Mouse (Mus musculus) 3T3-L1 (cell line): ENCODE data around the gene E130218I03Rik.

Experiments used
- DNase-seq: peaks from one replicate; pipeline ENCODE4 v3.0.0-alpha.2; 2015; ENCODE audit warnings: low read depth, low spot score

E130218I03Rik gene

DNA sequence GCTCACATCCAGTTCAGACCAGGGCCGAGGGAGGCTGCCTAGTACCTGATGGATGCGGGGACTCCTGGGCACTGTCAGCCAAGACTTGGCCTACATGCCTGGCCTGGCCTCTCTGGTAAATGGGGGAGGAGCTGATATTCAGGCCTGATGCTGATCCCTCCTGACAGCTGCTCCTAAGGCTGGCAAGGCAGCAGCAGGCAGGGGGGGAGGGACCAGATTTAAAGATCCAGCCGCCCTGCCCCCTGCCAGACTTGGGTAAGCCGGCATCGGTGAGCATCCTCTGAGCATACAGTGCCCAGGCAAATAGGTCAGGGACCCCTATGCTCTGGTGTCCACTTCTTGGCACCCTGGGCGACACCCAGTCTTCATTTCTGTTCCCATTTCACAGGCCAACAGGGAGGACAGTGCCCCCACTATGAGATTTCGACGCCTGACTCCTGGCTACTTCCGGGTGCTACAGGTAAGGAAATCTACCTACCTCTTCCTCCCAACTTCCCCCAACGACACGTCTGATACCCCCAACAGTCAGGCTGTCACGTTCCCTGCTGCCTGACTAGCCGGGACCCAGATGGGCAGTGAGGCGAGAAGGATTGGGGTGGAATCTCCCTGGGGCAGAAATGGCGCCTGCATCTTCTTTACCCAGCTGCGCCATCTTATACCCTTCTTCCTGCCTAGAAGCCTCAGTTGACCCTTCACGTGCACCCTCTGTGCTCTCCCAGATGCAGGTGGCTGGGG, at the start of gene E130218I03Rik:
TSS of gene E130218I03Rik (plus strand) at position 147 of the 735 bp plus-strand sequence.
- DNase-seq: no peak

DNA sequence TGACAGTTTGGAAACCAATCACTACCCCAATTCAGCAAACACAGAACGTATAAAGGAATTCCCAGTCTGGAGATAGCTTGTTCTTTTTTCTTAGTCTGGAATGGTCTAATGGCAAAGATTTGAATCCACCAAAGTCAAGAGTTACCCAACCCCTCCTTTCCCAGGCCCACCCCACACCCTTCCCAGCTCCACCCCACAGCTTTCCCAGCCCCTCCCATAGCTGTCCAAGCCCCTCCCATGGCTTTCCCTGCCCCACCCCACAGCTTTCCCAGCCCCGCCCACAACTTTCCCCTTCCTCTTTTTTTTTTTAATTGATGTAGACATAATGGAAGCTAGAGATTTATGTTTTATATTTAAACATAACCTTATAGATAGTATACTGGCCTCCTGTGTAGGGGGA, 44.1 kb upstream of the E130218I03Rik start:
- no peak for DNase-seq

DNA sequence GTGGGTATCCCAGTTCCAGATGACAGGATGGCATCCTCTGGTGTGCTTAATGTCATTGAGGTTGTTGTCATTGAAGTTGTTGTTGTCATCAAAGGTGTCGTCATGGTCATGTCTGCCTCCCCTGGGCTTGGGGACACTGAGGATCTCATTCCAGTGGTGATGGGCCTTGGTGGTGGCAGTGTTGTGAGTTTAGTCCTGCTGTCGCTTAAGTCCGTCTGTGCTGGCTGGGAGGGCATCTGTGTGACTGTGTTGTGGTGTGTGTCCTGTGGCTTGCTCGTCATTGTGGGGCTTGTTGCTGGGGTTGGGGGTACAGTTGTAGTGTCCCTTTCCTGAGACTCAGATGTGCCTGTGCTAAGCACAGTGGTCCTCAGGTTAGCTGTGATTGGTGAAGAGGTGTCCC, 40.6 kb upstream of the E130218I03Rik start, which contains the start of gene Gm7534:
TSS of gene Gm7534 (minus strand) at position 101 of the 400 bp plus-strand sequence.
- no peak for DNase-seq

DNA sequence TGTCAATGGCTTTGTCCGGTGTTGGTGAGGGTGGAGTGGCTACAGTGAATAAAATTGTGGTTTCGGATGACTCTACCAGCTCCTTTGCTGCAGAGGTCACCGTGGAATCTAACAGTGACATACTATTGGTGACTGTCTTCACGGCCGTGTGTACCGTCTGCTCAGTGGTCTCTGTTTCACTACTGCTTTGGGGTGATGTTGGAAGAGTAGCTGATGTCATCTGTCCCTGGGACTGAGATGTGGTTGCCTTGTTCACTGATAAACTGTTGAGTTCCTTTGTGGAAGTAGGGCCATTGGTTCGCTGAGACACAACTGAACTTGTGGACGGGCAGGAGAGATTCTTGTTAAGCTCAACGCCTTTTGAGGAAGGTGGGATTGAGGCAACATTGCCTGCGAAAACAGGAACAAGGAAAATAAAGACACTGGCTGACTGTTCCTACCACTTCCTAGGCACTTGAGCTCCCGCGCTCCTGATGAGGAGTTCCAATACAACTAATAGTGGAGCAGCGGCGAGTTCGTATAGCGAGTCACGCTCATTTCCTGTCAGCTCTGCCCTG, 40.0 kb upstream of the E130218I03Rik start:
- DNase-seq: no peak

DNA sequence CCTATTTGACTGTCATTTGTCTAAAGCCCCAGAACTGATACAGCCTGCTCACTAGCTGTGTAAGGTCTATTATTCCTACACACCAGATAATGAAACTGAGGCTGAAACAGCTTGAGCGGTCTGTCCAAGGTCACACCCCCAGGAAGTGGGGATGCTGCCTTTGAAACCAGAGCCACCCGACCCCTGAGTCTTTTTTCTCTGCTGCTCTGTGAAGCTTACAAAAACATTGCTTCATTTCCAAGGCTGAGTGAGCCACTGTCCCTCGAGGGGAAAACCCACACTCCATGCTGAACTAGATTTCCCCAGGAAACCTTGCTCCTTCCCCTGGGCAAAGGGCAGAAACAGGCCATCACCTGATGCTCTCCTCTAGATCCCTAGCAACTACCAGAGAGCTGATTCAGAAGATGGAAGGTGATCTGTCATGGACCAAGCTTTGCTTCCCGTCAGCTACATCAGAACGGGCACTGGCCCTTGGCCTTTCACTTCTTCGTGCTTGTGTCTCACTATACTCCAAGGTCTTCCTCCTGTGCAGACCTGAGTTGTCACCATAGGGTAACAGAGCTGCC, 36.9 kb upstream of the E130218I03Rik start:
- DNase-seq: no peak

DNA sequence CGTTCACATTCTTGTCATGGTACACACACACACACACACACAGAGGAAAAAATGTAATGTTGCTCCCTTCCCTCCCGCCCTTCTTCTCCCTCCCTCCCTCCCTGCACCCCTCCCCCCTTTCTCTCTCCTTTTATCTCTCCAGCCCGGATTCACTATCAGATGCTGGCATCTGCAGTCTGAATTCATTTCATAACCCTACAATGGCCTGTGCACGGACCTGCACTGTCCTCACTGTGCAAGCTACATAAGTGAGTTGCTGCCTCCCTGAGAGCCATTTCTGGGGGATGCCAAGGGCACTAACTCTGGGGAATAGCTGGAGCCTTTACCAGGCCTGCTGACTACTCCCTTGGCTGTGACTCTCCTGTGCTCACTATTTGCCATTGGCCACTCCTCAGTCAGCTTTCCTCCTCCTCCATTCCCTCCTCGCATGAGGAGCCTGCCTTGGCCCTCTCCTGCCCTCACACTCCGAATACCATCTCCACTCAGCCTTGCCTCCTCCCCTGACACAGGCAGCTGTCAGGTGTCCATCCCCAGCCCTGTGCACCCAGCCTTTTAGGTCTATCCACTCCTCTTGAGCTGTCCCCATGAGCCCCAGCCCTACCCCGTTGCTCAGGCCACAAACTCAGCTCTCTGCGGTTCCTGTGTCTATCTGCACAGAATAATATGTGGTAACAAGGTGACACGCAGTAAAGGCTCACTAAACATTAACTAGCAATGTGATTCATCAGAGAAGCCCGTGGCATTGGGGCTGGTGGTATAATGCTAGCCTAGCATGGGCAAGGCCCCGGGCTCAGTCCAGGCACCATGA, 20.5 kb upstream of the E130218I03Rik start:
- DNase-seq: no peak

DNA sequence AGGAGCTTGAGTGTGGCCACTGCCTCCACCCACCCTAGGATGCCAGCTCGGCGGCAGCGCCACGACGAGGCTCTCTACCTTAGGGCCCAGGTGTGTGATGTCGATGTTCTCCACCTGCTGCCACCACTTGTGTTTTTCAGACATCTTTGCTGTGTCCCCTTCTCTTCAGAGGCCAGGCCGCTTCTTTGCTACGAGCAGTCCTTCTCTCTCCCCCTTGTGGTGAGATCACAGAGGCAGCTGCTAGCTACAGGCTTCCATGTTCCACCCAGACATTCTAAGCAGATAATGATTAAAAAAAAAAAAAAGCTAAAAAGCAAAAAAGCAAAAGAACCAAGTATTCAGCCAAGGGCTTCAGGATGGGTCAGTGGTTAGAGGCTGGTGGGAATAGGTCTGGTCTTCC, 16.3 kb upstream of the E130218I03Rik start, which contains the start of gene Catsper4:
TSS of gene Catsper4 (minus strand) at position 190 of the 400 bp plus-strand sequence.
- DNase-seq: no peak

DNA sequence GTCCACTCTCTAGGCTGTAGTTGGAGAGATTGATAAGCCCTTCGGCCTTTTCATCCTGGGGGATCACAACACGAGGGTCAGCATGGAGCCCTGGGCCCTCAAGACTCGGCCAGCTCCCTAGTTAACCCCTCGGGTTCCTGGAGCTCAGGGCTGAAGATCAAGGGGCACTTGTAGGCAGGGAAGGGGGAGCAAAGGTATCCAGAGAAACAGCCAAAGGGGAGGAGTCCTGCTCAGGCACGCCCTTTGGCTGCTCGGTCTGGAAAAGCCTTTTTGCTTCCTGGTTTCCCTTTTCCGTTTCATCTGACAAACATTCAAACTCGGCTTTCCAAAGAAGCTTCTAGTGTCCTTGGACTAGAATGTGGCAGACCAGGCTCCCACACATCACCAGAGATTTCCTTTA, 13.0 kb upstream of the E130218I03Rik start:
- DNase-seq: no peak

DNA sequence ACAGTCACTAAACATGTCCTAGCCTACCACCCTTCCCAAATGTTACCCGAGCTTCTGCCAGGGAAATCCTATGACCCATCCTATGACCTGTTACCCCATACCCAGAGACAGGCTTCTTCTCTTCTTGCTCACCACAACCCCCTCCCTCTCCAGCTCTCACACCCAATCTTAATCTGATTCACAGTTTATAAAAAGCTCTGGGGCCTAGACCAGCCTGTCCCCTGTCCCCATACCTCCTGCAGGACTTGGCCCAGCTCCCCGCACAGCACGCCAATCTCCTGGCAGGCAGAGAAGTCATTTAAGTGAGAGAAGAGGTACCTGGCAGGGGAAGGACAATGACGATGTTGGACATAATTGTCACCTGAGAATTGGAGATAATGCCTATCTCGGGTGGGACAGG, 8.6 kb upstream of the E130218I03Rik start:
- no peak for DNase-seq

DNA sequence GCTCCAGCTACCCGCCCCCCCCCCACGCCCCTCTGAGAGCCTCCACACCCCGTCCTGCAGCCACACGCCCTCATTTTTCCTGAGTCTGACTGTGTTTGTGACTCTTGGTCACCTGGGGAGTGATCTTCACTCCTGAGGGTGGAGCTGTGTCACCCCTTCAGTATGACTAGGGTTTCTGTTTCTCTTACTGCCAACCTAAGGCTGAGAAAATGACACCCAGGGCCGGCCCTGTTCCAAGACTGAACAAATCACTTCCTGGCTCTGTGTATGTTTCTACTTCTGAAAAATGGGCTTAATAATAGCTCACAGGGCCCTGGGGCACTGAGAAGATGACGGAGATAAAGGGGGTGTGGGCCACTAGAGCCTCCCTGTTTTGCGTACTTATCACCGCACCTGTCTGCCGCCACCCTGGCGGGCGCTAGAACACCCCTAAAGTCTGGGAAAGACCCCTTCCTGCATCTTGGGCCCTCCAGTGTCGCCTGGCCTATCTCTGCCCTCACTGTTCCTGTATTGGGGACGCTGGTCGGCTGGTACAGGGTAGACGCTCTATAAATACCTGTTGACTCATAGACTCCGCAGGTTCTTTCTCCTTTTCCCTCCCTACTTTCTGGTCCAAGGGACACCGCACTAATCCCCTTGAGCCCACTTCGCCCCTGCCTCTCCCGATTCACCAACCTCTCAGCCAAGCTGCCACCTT, 5.7 kb upstream of the E130218I03Rik start:
- DNase-seq: peak; percentile 20

DNA sequence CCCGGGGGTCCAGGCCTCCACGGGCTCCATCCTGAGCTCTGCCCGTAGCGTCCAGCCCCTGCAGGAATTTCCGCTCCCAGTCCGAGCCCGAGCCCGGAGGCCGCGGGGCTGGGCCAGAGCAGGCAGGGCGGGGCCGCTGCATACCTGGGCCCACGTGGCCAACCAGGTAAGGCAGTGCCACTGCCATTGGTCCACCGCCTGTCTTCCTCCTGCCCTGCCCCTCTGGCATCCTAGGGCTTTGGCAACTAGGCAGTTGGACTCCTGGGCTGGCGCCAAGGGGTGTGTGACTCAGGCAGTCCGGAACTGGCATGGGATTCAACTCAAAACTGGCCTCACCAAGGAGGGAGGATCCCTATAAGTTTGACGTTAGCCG, 5.2 kb upstream of the E130218I03Rik start, which contains the start of gene Cnksr1:
TSS of gene Cnksr1 (minus strand) at position 121 of the 373 bp plus-strand sequence.
- peak; percentile 81 for DNase-seq

DNA sequence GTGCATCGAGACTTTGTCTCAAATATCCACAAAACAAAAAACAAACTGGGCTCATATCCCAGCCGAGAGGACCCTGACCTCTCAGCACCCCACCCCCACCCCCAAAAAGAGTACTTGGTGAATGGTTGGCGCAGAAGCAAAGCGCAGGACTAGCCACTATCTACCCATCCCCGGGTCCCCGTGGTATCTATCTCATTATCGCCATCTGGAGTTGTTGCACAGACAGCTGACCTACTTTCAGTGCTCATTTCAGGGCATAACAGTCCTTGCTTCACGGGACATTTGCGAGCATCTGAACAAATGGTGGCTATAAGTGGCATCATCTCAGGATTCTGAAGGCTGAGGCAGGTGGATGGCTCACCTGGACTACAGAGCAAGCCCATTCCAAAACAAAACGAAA, 4.8 kb upstream of the E130218I03Rik start:
- DNase-seq: peak; percentile 11

DNA sequence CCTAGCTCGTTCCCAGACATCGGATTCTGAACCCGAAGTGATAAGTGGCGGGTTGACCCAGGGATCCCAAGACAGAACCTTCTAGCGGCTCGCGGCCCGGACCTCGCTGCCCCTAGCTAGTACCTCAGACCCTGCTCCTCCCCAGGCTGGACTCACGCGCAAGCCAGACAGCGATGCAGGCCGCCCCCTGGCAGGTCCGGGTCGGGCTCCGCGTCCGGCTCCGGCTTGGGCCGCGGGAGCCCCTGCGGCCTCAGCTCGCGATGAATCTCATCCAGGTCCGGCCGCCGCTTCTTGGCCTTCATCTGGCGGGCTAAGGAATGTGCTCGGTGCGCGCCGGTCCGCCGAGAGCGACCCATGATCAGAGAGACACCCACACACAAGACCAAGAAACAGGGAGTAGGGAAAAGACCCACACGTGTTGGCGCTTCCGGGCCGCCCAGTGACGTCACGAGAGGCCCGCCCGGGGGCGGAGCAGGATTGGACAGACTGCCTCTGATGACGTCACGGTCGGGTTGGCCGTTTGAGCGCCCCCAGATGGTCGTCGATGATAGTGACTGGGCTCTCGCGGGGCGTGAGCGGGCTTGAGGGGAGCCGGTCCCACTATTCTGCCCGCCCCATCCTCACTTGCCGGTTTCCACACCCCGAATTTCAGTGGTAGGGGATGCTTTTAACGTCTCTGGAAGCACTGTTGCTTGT, 1.8 kb downstream of the E130218I03Rik start, which contains the start of gene Zfp593:
TSS of gene Zfp593 (minus strand) at position 445 of the 696 bp plus-strand sequence.
- peak; percentile 90 for DNase-seq

DNA sequence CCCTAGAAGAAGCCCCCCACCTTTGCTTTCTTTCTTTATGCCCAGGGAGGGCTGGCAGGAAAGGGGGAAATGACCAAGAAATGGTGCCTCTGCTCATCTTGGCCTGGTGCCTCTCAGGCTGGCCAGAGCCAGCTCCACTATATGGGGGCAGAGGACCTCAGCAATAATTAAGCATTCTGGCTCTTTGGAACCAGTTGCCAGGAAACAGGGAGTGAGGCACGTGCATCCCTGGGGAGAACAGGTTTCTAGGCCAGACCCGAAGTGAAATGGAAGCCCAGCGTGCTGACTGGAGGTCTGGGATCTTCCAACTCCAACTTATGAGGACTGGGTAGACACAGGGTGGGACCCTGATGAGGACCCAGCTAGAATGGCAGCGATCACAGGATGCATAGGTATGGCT, 2.8 kb downstream of the E130218I03Rik start:
- DNase-seq: no peak

DNA sequence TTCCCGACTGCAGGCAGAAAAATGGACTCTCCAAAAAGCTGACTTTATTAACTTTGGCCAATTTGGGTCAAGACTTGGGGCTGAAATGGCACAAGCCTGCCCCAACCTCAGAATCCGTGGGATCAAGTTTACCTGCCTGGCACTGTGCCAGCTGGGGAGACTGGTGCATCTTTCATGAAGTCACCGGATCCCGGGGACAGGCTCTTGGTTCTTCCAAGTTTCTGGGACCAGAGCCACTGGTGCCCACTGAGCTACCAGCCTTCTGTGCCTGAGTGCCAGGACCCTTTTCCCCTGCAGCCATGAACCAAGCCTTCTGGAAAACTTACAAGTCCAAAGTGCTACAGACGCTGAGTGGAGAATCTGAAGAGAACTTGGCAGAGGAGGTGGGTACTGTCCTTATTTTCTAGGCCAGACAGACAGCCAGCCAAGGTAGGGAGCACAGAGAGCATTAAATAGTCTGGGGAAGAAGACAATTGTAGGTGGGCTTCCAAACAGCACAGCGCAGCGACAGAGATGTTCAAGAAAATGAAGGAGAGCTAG, 3.3 kb downstream of the E130218I03Rik start, which contains the start of gene Gm30191:
TSS of gene Gm30191 (plus strand) at position 217 of the 540 bp plus-strand sequence.
- no peak for DNase-seq

DNA sequence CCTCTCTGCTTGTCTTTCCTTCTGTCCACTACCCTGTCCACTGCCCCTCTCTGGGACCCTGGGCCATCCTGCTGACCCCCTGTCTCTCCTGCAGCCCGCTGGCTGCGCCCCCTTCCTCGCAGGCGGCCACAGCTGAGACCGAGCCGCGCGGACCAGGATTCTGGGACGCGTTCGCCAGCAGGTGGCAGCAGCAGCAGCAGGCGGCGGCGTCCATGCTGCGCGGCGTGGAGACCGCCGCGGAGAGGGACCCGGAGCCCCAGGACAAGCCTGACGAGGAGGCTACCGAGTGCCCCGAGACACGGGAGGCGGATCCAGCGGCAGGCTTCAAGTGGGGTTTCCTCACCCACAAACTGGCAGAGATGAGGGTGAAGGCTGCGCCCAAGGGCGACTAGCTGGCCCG, 6.2 kb downstream of the E130218I03Rik start:
- DNase-seq: no peak

DNA sequence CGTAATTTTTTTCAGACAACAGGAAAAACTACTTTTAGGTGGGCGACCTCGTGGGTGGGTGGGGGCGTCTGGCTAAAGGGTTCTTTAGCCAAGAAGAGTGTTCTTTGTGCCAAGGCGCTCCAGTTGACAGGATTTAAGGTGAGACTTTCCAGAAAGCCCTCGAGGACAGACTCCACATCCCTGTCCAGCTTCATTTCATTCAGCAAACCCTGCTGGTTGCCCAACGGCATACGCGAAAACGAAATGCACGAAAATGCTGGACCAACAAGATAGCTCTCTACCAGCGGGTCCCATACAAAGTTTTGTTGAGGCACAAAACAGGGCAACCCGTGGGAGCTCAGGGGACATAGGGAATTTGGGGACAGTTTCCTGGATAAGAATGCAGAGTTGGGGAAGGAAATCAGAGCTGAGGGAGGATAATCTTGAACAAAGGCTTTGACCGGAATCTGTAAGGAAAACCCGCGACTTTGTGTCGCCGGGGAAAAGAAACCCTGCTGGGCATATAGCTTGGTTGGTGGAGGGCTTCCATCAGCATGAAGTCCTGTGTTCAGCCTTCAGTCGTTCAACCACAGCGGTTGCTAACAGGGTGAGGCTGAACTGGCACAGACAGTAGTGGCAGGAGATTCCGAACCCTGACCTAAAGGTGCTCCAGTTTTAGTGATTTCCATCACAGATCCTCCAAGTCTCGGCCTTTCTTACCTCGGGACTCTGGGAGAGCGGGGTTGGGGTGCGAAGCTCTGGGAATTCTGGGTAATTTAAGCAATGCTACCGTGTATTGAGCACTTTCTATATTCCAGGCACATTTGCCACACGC, 6.9 kb downstream of the E130218I03Rik start:
- no peak for DNase-seq

DNA sequence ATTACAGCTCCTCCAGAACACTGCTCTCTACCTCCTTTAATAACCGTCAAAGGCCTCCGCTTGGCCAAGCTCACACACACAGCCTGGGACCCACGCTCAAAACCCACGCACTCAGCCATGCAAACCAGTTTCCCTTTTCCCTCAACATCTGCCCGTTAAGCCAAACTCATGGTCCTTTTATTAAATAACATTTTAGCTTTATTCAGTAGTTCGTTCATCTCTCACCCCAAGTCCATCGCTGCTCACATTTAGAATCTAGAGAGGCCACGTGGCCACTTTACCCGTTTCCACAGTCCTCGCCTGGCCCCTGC, 7.4 kb downstream of the E130218I03Rik start:
- DNase-seq: no peak
